Mouse (Mus musculus) fat pad, adult 2 months (tissue): ENCODE measurements around the gene Phf21b.
"Not testable (repeated sequence)": the region's sequence is repeated elsewhere in the genome, so short reads cannot be mapped to it uniquely, and the experiment has no call there.

ENCODE experiments used
- DNase-seq: peaks from one replicate; pipeline ENCODE4 v3.0.0-alpha.2; 2011; ENCODE audit warnings: low read depth, low spot score; ENCODE audit errors: extremely low read depth

Gene Phf21b

GRCm38 (mm10) chr15:84856006-84856995 lies at the start of gene Phf21b:
TSS of gene Phf21b (minus strand) at chr15:84856049.
- no peak for DNase-seq

GRCm38 (mm10) chr15:84903843-84904385 lies 48.1 kb upstream of the Phf21b start:
- DNase-seq = no peak

GRCm38 (mm10) chr15:84898077-84898476 lies 42.2 kb upstream of the Phf21b start:
- DNase-seq = no peak

GRCm38 (mm10) chr15:84896664-84897063 lies 40.8 kb upstream of the Phf21b start:
- no peak for DNase-seq

GRCm38 (mm10) chr15:84896216-84896615 lies 40.4 kb upstream of the Phf21b start:
- not testable (repeated sequence) for DNase-seq

- DNase-seq = no peak
These were observed 35.8 kb upstream of the Phf21b start for GRCm38 (mm10) chr15:84891658-84892057.

- DNase-seq = no peak
These were observed 35.4 kb upstream of the Phf21b start for GRCm38 (mm10) chr15:84891246-84891645.

GRCm38 (mm10) chr15:84888066-84888465 lies 32.2 kb upstream of the Phf21b start:
- no peak for DNase-seq

- no peak for DNase-seq
These were observed 21.4 kb upstream of the Phf21b start for GRCm38 (mm10) chr15:84877029-84877815.

- no peak for DNase-seq
These were observed 18.0 kb upstream of the Phf21b start for GRCm38 (mm10) chr15:84873867-84874266.

- DNase-seq = no peak
These were observed 17.2 kb upstream of the Phf21b start for GRCm38 (mm10) chr15:84873079-84873478.

GRCm38 (mm10) chr15:84871802-84872201 lies 16.0 kb upstream of the Phf21b start:
- no peak for DNase-seq

- no peak for DNase-seq
These were observed 6.1 kb upstream of the Phf21b start for GRCm38 (mm10) chr15:84861911-84862310.

- DNase-seq = no peak
These were observed 1.8 kb upstream of the Phf21b start for GRCm38 (mm10) chr15:84857623-84858022.

GRCm38 (mm10) chr15:84854921-84855901 lies 638 bp downstream of the Phf21b start:
- no peak for DNase-seq

GRCm38 (mm10) chr15:84854171-84854811 lies 1.6 kb downstream of the Phf21b start:
- no peak for DNase-seq

- no peak for DNase-seq
These were observed 2.4 kb downstream of the Phf21b start for GRCm38 (mm10) chr15:84853261-84854137.

GRCm38 (mm10) chr15:84852457-84853070 lies 3.3 kb downstream of the Phf21b start:
- DNase-seq = no peak
